Mouse (Mus musculus) fat pad, adult 2 months (tissue): ENCODE data around the gene Nt5c3b.

Experiments used
- DNase-seq: peaks from one replicate; pipeline ENCODE4 v3.0.0-alpha.2; 2011; ENCODE audit warnings: low read depth, low spot score; ENCODE audit errors: extremely low read depth

The Nt5c3b gene

GRCm38 (mm10) chr11:100441797-100442196 is at the start of gene Nt5c3b, which contains the start of gene Klhl10:
TSS of gene Nt5c3b (minus strand) at chr11:100441808.
TSS of gene Klhl10 (plus strand) at chr11:100441917.
- DNase-seq, result no peak

GRCm38 (mm10) chr11:100490951-100491350 is 49.3 kb upstream of the Nt5c3b start:
- no peak for DNase-seq

- DNase-seq, result no peak
Observed at GRCm38 (mm10) chr11:100485801-100486538, 44.4 kb upstream of the Nt5c3b start.

- no peak for DNase-seq
Observed at GRCm38 (mm10) chr11:100484461-100484860, 42.9 kb upstream of the Nt5c3b start.

- DNase-seq, result no peak
Observed at GRCm38 (mm10) chr11:100479152-100479551, 37.5 kb upstream of the Nt5c3b start.

- no peak for DNase-seq
Observed at GRCm38 (mm10) chr11:100476281-100476680, 34.7 kb upstream of the Nt5c3b start.

GRCm38 (mm10) chr11:100472935-100473295 is 31.3 kb upstream of the Nt5c3b start:
- no peak for DNase-seq

GRCm38 (mm10) chr11:100472197-100472934 is 30.8 kb upstream of the Nt5c3b start, which contains the start of gene Klhl11:
TSS of gene Klhl11 (minus strand) at chr11:100472741.
- no peak for DNase-seq

GRCm38 (mm10) chr11:100471352-100472196 is 30.0 kb upstream of the Nt5c3b start:
- DNase-seq, result no peak

GRCm38 (mm10) chr11:100465833-100466232 is 24.2 kb upstream of the Nt5c3b start:
- no peak for DNase-seq

- no peak for DNase-seq
Observed at GRCm38 (mm10) chr11:100465229-100465792, 23.7 kb upstream of the Nt5c3b start.

GRCm38 (mm10) chr11:100462699-100463098 is 21.1 kb upstream of the Nt5c3b start:
- DNase-seq, result no peak

GRCm38 (mm10) chr11:100457711-100458110 is 16.1 kb upstream of the Nt5c3b start:
- no peak for DNase-seq

GRCm38 (mm10) chr11:100457247-100457646 is 15.6 kb upstream of the Nt5c3b start:
- no peak for DNase-seq

GRCm38 (mm10) chr11:100442625-100443024 is 1.0 kb upstream of the Nt5c3b start:
- no peak for DNase-seq

- no peak for DNase-seq
Observed at GRCm38 (mm10) chr11:100440691-100441522, 701 bp downstream of the Nt5c3b start.

- DNase-seq, result no peak
Observed at GRCm38 (mm10) chr11:100437901-100438300, 3.7 kb downstream of the Nt5c3b start.

GRCm38 (mm10) chr11:100435678-100436246 is 5.8 kb downstream of the Nt5c3b start:
- no peak for DNase-seq

GRCm38 (mm10) chr11:100432002-100432401 is 9.6 kb downstream of the Nt5c3b start:
- DNase-seq, result no peak

GRCm38 (mm10) chr11:100430052-100430451 is 11.6 kb downstream of the Nt5c3b start:
- DNase-seq, result no peak
